Mouse (Mus musculus) layer of hippocampus, postnatal 14 days (tissue): ENCODE measurements around the gene Ddb1. TPM values are rescaled to one million over a fixed set of nuclear protein-coding genes. Genes with fewer than 3 reads are reported as not detected.
A peak's percentile ranks its signal among the peaks of the same experiment; 100 is the strongest.

Experiments
- DNase-seq, 2 experiments: peaks; one replicate each; pipeline ENCODE4 v3.0.0; 2021 to 2022; ENCODE audit warnings: low spot score in 2 of 2, mixed read lengths in 1 of 2
- total RNA-seq, 2 experiments: library from RNA; stranded (reverse); gene quantifications; 2 replicates each; pipeline ENCODE4 v1.2.3; 2021

Gene Ddb1
- total RNA-seq, 2 experiments from 2014 or later, result 202 to 215 TPM

DNA sequence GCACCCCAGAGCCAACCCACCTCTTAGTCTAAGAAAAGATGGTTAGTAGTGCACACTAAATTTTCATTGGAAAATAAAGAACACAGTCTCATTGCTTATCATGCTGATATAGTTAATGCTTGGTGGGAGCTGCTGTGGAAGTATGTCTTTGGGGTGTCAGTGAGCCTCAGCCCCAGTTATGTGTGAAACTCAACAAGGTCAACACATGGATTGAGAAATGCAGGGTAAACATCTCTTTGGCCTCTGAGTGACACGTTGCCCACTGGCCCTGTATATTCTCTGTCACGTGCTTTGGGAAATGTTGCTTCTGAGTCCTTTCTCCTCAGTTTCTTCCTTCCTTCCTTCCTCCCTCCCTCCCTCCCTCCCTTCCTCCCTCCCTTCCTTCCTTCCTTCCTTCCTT lies 53.3 kb downstream of the Ddb1 start:
- DNase-seq, result no peak

DNA sequence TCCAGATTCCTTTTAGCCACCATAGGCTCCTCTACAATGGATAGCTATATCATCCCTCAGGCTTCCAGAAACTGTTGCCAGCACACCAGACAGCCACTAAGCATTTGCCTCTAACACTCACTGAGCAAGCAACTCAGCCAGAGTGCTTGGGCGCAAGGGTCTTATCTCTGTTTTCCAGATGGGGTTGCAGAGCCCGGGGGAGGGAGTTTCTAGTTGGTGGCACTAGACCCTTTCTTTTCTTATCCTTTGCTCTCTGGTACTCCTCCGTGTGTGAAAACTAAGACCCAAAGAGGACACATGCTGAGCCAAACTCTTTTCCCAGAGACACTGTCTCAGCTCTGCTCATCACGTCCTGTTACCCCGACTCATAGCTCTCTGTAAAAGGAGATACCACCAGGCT lies 56.2 kb downstream of the Ddb1 start:
- no peak for DNase-seq

DNA sequence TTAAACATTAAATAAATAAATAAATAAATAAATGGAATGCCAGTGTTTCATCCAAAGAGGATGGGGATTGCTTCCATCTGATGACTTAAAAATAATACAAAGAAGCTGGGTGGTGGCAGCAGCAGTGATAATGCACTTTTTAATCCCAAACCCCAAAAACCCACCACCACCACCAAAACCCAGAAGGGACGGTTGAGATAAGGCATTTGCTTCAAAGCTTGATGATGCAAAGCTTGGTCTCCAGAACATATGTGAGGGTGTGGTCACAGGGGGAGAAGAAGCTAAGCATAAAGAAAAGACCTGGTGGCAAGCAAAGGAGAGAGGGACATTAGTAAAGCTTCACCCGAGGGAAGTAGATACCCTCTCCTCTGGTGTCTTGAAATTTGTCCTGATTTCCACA lies 56.8 kb downstream of the Ddb1 start:
- no peak for DNase-seq

DNA sequence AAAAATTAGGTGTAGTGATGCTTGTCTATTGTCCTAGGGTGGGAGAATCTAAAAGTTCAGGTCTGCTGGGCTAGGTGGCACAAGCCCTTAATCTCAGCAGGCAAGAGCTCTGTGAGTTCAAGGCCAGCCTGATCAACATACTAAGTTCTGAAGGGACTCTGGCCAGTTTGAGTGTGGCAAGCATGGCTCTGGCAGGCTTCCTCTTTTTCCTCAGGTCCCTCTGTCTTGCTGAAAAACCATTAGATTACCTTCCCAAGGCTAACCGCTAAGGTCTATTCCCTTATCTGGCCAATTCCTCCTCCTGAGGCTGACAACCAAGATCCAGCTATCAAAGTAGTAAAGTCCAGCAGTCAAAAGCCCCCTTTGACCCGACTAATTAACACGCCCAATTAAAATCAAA lies 57.5 kb downstream of the Ddb1 start:
- no peak for DNase-seq

DNA sequence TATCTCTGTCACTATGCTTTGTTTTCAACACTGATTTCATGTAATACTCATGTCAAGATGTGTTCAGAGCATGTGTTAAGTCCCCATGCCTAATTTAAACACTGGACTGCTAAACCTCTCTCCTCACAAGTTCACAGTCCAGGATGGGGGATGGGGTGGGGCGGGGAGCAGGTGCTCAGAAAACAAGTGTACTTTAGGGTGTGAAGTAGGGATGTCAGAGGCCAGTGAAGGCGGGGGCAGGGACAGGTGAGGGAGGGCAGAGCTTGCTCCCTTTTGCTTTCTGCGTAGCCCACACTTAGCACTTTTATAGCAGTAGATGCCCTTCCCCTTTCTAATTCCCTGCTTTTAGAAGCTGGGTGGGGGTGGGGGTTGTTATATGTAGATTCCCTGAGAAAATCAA lies 60.0 kb downstream of the Ddb1 start:
- DNase-seq, result no peak

DNA sequence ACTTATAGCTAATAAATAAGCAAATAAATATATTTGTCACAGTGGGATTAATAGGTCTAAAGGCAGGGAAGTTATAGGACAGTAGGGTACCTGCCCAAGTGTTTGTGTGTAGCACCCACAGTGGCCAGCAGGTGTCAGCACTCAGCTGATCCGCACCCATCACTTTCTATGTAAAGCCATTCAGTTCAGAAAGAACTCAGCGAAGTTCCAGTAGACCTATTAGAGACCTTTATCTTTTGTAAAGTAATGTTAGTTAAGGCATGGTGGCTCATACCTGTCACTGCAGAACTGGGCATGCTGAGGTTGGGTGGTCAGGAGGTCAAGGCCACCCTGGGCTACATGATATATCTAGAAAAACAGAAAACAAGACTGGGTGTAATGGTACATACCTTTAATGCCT lies 60.4 kb downstream of the Ddb1 start:
- peak; percentile 53 to 62 for DNase-seq

DNA sequence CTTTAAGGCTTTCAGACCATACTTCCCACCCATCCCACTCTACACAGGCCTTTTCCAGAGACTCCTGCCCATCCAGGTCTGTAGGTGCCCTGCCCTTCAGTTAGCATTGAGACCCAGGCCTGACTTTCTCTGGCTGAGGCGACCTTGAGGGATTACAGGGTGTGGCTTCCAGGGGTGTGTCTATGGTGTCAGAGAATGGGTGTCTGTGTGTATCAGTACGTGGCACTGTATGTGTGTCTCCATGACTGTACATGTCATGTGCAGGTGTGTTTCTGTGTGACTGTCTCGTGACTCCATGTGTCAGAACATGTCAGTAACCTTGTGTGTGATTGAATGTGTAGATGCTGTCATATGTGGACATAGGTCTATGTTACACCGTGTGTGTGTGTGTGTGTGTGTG lies 66.2 kb downstream of the Ddb1 start:
- DNase-seq, result no peak

DNA sequence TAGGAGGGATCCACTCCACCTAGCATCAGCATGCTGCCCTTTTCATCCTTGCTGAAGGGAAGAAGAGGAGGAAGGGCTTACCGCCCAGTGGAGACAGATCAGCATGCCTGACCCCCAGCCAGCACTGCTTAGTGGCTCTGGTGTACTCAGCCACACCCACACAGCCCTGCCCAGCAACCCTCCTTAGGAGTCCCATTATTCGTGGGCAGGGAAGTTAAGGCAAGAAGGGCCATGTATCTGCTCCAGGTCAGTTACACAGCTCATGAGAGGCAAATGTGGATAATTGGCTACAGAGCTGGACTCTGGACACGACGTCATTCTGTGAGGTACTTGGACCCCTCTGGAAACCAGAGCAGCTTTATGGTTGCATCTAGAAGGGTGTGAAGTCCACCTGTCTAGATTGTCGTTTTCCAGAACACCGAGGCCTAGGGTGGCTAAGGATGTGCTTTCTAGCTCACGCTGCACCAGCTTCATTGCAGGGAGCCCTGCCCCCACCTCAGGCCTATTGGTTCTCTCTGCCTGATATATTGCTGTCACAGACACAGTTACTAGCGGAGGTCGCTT lies 66.8 kb downstream of the Ddb1 start:
- DNase-seq, result no peak

DNA sequence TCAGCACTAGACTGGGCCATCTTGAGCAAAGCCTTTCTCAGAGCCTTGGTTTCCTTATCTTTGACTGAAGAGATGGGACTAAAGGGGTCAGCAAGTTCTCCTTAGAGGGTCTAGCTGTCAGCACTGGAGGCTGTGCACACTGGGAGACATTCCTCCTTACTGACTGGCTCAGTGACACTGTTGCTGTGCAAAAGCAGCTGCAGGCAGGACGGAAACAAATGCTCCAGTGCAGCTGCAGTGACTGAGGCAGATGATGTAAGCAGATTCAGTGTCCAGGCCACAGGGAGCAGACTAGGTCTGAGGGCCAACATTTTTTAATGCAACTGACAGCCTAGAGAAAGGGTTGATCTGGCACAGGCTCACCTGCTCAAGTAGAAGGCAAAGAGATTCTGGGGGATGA lies 68.1 kb downstream of the Ddb1 start:
- no peak for DNase-seq

DNA sequence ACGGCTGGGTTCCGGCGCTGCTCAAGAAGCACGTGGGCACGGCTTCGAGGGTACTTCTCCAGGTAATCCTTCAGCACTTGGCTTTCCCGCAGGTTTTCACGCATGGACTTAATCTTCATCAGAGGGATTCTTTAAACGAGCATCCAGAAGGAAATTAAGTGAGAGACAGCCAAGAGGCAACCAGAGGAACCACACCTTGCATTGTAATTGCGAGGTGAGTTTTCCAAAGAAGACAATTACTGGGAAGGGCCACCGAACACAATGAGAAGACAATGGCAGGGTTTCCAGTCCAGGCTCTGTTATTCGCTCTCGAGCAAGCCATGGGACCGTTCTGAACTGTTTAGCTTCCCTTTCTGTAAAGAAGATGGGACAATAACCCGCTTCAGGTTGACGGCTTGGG lies 71.5 kb downstream of the Ddb1 start:
- no peak for DNase-seq

DNA sequence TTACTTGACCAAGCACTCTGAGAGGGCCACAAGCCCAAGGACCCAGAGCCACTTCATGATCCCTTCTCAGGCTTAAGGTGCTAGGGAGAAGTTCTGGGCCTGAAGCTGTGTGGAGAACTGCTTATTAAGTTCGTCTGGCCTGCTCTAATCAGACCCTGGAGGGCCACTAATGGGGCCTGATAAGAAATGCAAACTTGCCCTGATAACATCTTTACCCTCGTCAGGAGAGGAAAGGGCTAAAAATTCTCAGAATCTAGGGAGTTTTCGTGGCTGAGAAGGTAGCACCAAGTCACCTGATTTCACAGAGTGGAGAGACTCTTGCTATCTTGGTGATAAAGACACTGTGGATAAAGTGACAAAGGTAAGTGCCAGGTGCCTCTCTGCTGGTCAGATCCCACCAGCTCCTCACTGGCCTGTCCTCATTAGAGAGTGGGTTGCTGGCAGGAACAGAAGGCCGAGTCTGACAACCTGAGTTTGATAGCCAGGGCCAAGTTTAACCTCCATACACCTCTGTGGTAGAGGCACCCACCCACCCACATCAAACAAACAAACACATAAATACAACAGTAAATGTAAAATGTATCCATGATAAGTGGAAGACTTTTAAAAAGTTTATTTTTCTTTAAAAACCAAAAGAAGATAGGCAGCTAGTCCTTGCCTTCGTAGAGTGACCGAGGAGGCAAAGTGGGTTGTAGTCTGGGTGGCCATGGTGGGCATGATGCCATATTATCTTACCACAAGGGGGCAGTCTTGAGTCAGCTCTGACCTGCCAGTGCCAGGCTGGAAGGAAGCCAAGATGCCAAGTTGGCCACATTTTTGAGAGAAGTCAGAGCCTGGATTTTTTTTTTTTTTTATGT lies 73.0 kb downstream of the Ddb1 start, which contains the start of gene Pga5:
Gene Pga5 (minus strand): TSS at position 157 of the 857 bp plus-strand sequence.
- DNase-seq, result peak; percentile 85 to 86

DNA sequence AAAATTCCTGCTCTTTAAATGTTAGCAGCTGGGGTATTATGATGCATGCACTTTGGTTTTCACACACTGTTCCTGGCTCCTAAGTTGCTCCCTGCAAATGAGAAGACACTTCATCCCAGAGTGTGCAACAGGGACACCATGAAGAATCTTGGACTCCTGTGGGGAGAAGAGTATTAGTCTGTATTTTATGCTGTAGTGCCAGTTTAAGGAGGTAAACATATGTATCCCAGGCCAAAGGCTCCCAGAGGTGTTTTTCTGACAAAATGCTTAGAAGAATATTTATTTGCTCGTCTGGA lies 73.6 kb downstream of the Ddb1 start:
- DNase-seq, result no peak

Other genes starting within 250 kb of the Ddb1 start
- gene Syt7, start 216.2 kb upstream of the Ddb1 start, total RNA-seq, result 100 to 1,000 TPM; 277 to 282 TPM
- 10 to 100 TPM; 58.7 to 58.9 TPM for gene Lrrc10b, start 147.9 kb upstream of the Ddb1 start, total RNA-seq
- 1 to 10 TPM; 1.5 to 1.6 TPM for gene Ppp1r32, start 122.4 kb upstream of the Ddb1 start, total RNA-seq
- 10 to 100 TPM; 63.5 to 71.9 TPM for gene Cpsf7, start 80.1 kb upstream of the Ddb1 start, total RNA-seq
- 10 to 100 TPM; 57.6 to 62.0 TPM for gene Sdhaf2, start 79.2 kb upstream of the Ddb1 start, total RNA-seq
- gene Tmem216, start 49.1 kb upstream of the Ddb1 start, total RNA-seq, result 10 to 100 TPM; 10.1 to 11.8 TPM
- gene Cyb561a3, start 28.2 kb upstream of the Ddb1 start, total RNA-seq, result 10 to 100 TPM; 13.0 to 13.9 TPM
- gene Tmem138, start 28.0 kb upstream of the Ddb1 start, total RNA-seq, result 10 to 100 TPM; 12.4 to 12.6 TPM
- 10 to 100 TPM; 21.7 to 24.4 TPM for gene Tkfc, start 327 bp downstream of the Ddb1 start, total RNA-seq
- gene Vwce, start 28.9 kb downstream of the Ddb1 start, total RNA-seq, result under 1 TPM; 0.60 to 0.91 TPM
- gene Pga5, start 72.7 kb downstream of the Ddb1 start, total RNA-seq, result not detected
- gene Vps37c, start 83.4 kb downstream of the Ddb1 start, total RNA-seq, result 10 to 100 TPM; 25.1 to 26.6 TPM
- under 1 TPM in 1 of 2 experiments, not detected in 1; 0.19 TPM for gene Cd5, start 133.7 kb downstream of the Ddb1 start, total RNA-seq
- under 1 TPM; 0.14 to 0.41 TPM for gene Cd6, start 224.7 kb downstream of the Ddb1 start, total RNA-seq
- 1 to 10 TPM; 1.8 to 3.0 TPM for gene Slc15a3, start 234.4 kb downstream of the Ddb1 start, total RNA-seq